Mouse (Mus musculus) stomach, embryonic 16.5 days (tissue): Measurements from ENCODE around the gene 4930430F08Rik. TPM values are rescaled to one million over a fixed set of nuclear protein-coding genes. Genes with fewer than 3 reads are reported as not detected.
"Not testable (repeated sequence)": the region's sequence is repeated elsewhere in the genome, so short reads cannot be mapped to it uniquely, and the experiment has no call there.

Experiments
- ATAC-seq: fragments of 200-750 bp; cut with Nextera tagmentation; 2 replicates; pipeline ENCODE4 v1.8.0; 2017; ENCODE audit warnings: moderate number of reproducible peaks, moderate TSS enrichment; ENCODE audit not compliant: insufficient read depth, low FRiP score
- H3K27ac ChIP-seq: fragments of 300-500 bp; sonication (generic); 2 replicates; pipeline ENCODE4 v1.5.1; 2014; ENCODE audit warnings: low read length
- H3K27me3 ChIP-seq: fragments of 300-500 bp; sonication (generic); 2 replicates; pipeline ENCODE4 v1.6.1; 2014; ENCODE audit warnings: low read length, control low read depth, mixed read lengths; ENCODE audit not compliant: control insufficient read depth, insufficient read depth
- H3K36me3 ChIP-seq: fragments of 300-500 bp; sonication (generic); 2 replicates; pipeline ENCODE4 v1.6.1; 2014; ENCODE audit warnings: low read length; ENCODE audit not compliant: control insufficient read depth, insufficient read depth
- H3K4me1 ChIP-seq: fragments of 300-500 bp; sonication (generic); 2 replicates; pipeline ENCODE4 v1.6.1; 2014; ENCODE audit warnings: low read length, control low read depth, mixed read lengths; ENCODE audit not compliant: control insufficient read depth, insufficient read depth
- H3K4me2 ChIP-seq: fragments of 300-500 bp; sonication (generic); 2 replicates; pipeline ENCODE4 v1.6.1; 2014; ENCODE audit warnings: low read depth, low read length, mixed read lengths
- H3K4me3 ChIP-seq: fragments of 300-500 bp; sonication (generic); replicated peaks from 2 replicates; pipeline ENCODE4 v1.5.1; 2014; ENCODE audit warnings: mild to moderate bottlenecking, low read length
- H3K9ac ChIP-seq: fragments of 300-500 bp; sonication (generic); 2 replicates; pipeline ENCODE4 v1.6.1; 2014; ENCODE audit warnings: low read length
- H3K9me3 ChIP-seq: fragments of 300-500 bp; sonication (generic); replicated peaks from 2 replicates; pipeline ENCODE4 v1.6.1; 2016; ENCODE audit warnings: low read length, control low read depth; ENCODE audit not compliant: control insufficient read depth
- WGBS: fragments of 180-500 bp; shearing (Covaris S2); extraction: QIAGEN DNeasy Blood & Tissue Kit; methylation state at CpG from one replicate; pipeline ENCODE4 v1.1.7; 2014; 5-methylcytosine and 5-hydroxymethylcytosine counted together
- polyA plus RNA-seq: library from polyadenylated mRNA; unstranded; fragments of >200 nt; fragmentation: Nextera tagmentation; extraction: Ambion mirVana; gene quantifications from 2 replicates; pipeline ENCODE4 v1.2.1, GENCODE M21; 2015

The 4930430F08Rik gene
- polyA plus RNA-seq, 1 experiment from 2014 or later, result 7.2 TPM

GRCm38 (mm10) chr10:100588932-100589388, 1.3 kb downstream of the 4930430F08Rik start:
- Histone ChIP-seq H3K9ac (peak overlapping the region; percentile 88), H3K9me3 (no peaks in the 10 kb centered on the region), H3K4me1 (no peaks in the 10 kb centered on the region), H3K27ac (peak overlapping the region; percentile 73), H3K36me3 (no peaks in the 10 kb centered on the region), H3K4me2 (peak overlapping the region; percentile 87), H3K4me3 (peak overlapping the region; percentile 92), H3K27me3 (no peaks in the 10 kb centered on the region)
- under 1% methylated on average over 31 of the region's 31 CpGs for WGBS
- peak; percentile 100 for ATAC-seq

- Histone ChIP-seq H3K27ac (peak overlapping the region; percentile 73), H3K27me3 (no peaks in the 10 kb centered on the region), H3K4me2 (peak overlapping the region; percentile 87), H3K9ac (peak overlapping the region; percentile 88), H3K4me3 (peak overlapping the region; percentile 92), H3K36me3 (no peaks in the 10 kb centered on the region), H3K4me1 (no peaks in the 10 kb centered on the region), H3K9me3 (no peaks in the 10 kb centered on the region)
- no peak for ATAC-seq
- WGBS, result 39% methylated on average over 7 of the region's 7 CpGs
These were observed 1.7 kb downstream of the 4930430F08Rik start for GRCm38 (mm10) chr10:100588524-100588923.

- ATAC-seq, result no peak
- H3K9me3 ChIP-seq, result no peaks in the 10 kb centered on the region
- H3K27ac ChIP-seq, result no peak overlapping the region
- H3K4me2 ChIP-seq, result no peak overlapping the region
- no peaks in the 10 kb centered on the region for H3K27me3 ChIP-seq
- no peaks in the 10 kb centered on the region for H3K4me1 ChIP-seq
- H3K4me3 ChIP-seq, result no peak overlapping the region
- H3K9ac ChIP-seq, result no peak overlapping the region
- whole genome bisulfite sequencing, result 82% methylated on average over 3 of the region's 3 CpGs
- H3K36me3 ChIP-seq, result no peaks in the 10 kb centered on the region
These were observed 6.0 kb downstream of the 4930430F08Rik start for GRCm38 (mm10) chr10:100584178-100584577.

DNA sequence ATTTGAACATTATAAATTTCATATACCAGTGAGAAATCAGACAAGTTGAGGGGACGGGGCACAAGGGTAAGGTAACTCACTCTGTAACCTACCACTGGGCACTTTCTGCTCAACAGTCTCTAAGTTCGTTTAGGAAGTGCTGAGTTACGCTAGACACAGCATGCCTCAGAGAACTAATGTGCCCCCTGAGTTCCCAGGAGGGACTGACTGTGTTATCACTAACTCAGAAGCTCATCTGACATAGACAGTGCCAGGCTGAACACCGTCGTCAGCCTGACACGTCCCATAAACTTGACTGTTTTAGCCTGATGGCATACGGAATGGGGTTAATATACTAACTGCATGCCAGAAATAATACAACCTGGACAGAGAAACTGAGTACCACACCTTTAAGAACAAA, 14.9 kb downstream of the 4930430F08Rik start:
- no peak overlapping the region for H3K27ac ChIP-seq
- 91% methylated on average over 7 of the region's 7 CpGs for WGBS
- peaks cover 17% of the 10 kb centered on the region for H3K36me3 ChIP-seq
- no peaks in the 10 kb centered on the region for H3K9me3 ChIP-seq
- H3K4me1 ChIP-seq, result no peaks in the 10 kb centered on the region
- H3K4me2 ChIP-seq, result no peak overlapping the region
- H3K9ac ChIP-seq, result no peak overlapping the region
- ATAC-seq, result no peak
- no peaks in the 10 kb centered on the region for H3K27me3 ChIP-seq
- H3K4me3 ChIP-seq, result no peak overlapping the region

GRCm38 (mm10) chr10:100574505-100575149, 15.6 kb downstream of the 4930430F08Rik start:
- 89% methylated on average over 7 of the region's 7 CpGs for WGBS
- Histone ChIP-seq H3K4me2 (no peak overlapping the region), H3K4me1 (no peaks in the 10 kb centered on the region), H3K27ac (no peak overlapping the region), H3K27me3 (no peaks in the 10 kb centered on the region), H3K4me3 (no peak overlapping the region), H3K9me3 (no peaks in the 10 kb centered on the region), H3K36me3 (peaks cover 17% of the 10 kb centered on the region), H3K9ac (no peak overlapping the region)
- ATAC-seq, result 0 out of 2 replicates have a peak, but pooled peaks have one; percentile 33

DNA sequence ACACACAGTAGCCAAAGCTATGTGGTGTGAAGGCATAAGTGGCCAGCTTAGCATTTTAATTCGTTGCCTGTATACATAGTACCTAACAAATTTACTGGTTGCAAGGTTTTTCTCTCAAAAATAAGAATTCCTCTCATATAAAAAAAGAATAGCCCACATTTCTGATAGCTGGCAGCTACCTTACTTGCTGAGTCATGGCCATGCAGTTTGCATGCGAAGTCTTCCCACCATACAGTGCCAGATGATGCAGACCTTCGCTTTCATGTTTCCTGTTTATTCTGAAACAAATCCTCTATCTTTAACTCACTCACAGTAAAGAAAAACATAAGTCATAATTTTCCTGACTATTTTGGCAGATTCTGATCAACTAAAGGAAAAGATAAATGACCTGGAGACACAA, 18.5 kb downstream of the 4930430F08Rik start:
- Histone ChIP-seq H3K4me1 (no peaks in the 10 kb centered on the region), H3K36me3 (peaks cover 11% of the 10 kb centered on the region), H3K4me3 (no peak overlapping the region), H3K27ac (no peak overlapping the region), H3K9ac (no peak overlapping the region), H3K27me3 (no peaks in the 10 kb centered on the region), H3K9me3 (no peaks in the 10 kb centered on the region), H3K4me2 (no peak overlapping the region)
- 84% methylated on average over 3 of the region's 3 CpGs for WGBS
- ATAC-seq, result no peak

DNA sequence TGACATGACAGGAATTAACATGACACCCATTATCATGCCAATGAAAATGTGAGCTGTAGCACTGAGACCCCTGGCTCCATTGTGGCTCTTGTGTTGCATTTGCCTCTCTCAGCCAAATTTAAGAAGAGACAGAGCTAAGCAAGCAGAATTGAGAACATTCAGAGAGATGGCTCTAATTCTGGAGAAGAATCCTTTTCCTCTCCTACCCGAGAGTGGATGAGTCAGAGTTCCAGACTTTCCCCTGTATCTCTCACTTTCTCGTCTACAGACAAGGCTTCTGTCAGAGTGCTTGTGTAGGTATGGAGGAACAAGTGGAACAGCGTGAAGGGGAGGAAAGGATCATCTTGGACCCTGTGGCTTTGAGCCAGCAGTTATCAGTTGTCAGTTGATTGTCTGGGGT, 26.1 kb downstream of the 4930430F08Rik start:
- Histone ChIP-seq H3K4me2 (no peak overlapping the region), H3K27ac (no peak overlapping the region), H3K27me3 (no peaks in the 10 kb centered on the region), H3K4me1 (no peaks in the 10 kb centered on the region), H3K36me3 (0 out of 2 replicates have a peak, but pooled peaks cover 9% of the 10 kb centered on the region), H3K4me3 (no peak overlapping the region), H3K9me3 (no peaks in the 10 kb centered on the region), H3K9ac (no peak overlapping the region)
- 86% methylated on average over 3 of the region's 3 CpGs for WGBS
- no peak for ATAC-seq

DNA sequence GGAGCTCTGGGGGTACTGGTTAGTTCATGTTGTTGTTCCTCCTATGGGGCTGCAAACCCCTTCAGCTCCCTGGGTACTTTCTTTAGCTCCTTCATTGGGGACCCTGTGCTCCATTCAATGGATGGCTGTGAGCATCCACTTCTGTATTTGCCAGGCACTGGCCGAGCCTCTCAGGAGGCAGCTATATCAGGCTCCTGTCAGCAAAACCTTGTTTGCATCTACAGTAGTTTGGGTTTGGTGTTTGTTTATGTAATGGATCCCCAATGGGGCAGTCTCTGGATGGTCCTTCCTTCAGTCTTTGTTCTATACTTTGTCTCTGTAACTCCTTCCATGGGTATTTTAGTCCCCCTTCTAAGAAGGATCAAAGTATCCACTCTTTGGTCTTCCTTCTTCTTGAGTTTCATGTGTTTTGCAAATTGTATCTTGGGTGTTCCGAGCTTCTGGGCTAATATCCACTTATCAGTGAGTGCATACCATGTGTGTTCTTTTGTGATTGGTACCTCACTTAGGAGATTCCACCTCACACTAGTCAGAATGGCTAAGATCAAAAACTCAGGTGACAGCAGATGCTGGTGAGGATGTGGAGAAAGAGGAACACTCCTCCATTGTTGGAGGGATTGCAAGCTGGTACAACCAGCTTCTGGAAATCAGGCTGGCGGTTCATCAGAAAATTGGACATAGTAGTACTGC, 29.9 kb downstream of the 4930430F08Rik start:
- not testable (repeated sequence) for ATAC-seq, H3K4me1 ChIP-seq
- WGBS, result 92% methylated on average over 3 of the region's 3 CpGs

GRCm38 (mm10) chr10:100556566-100557175, 33.6 kb downstream of the 4930430F08Rik start:
- H3K4me2 ChIP-seq, result no peak overlapping the region
- no peaks in the 10 kb centered on the region for H3K36me3 ChIP-seq
- 74% methylated on average over 3 of the region's 3 CpGs for WGBS
- no peak overlapping the region for H3K9ac ChIP-seq
- no peaks in the 10 kb centered on the region for H3K9me3 ChIP-seq
- H3K27me3 ChIP-seq, result no peaks in the 10 kb centered on the region
- ATAC-seq, result no peak
- no peak overlapping the region for H3K27ac ChIP-seq
- H3K4me3 ChIP-seq, result no peak overlapping the region
- no peaks in the 10 kb centered on the region for H3K4me1 ChIP-seq

More for the DNA sequence above, 29.9 kb downstream of the 4930430F08Rik start:
- not testable (repeated sequence) for H3K4me3 ChIP-seq, H3K36me3 ChIP-seq, H3K27ac ChIP-seq, H3K9ac ChIP-seq, H3K4me2 ChIP-seq, H3K27me3 ChIP-seq, H3K9me3 ChIP-seq
